Mouse (Mus musculus) large intestine, adult 2 months (tissue): ENCODE measurements around the gene Rnase1. TPM values are rescaled to one million over a fixed set of nuclear protein-coding genes. Genes with fewer than 3 reads are reported as not detected.

Source experiments
- DNase-seq: peaks from one replicate; pipeline ENCODE4 v3.0.0-alpha.2; 2012; ENCODE audit warnings: low read depth, low spot score
- WGBS: fragments of 180-500 bp; shearing (Covaris S2); methylation state at CpG from one replicate; pipeline ENCODE4 v1.1.7; 2018; 5-methylcytosine and 5-hydroxymethylcytosine counted together
- polyA plus RNA-seq: library from polyadenylated mRNA; depleted of rRNA; stranded (reverse); fragments of >200 nt; gene quantifications from 2 replicates; pipeline ENCODE4 v1.2.3, GENCODE M21; 2012

The Rnase1 gene
- polyA plus RNA-seq, 1 experiment = 17.4 TPM

DNA sequence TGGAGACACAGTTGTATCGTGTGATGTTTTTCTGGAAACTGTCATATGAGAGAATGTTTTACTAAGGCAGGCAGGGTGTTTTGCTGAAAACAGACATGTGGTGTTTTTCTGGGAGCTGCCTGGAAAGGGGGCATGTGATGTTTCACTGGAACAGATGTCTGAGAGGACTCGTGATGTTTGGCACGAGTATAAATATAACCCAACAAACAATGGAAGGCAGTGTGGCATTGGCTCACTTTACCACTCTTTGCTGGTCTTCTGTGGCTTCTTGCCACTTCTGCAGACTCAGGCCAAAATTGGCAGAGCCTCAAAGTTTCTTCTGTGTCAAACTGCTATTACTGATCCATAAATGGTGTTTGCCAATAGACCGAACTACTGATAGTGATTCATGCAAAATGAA lies 3.3 kb downstream of the Rnase1 start:
- no peak for DNase-seq
- 15% methylated on average over 4 of the region's 4 CpGs for WGBS

DNA sequence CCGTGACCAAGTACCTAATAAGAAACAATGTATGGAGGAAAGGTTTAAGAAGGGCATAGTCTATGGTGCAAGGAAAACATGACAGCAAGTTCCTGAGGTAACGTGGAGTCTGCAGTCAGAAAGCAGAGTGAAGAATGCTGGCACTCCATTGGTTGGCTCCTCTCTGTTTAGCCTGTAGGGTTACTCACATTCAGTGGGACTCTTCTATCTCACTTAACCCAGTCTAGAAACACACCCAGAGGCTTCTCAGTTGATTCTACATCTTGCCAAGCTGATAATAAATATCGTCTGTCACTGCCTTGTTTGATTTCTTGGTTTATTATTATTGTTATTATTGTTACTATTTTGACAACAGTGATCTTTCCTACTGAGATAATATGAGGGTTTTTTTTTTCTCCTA lies 4.0 kb downstream of the Rnase1 start:
- DNase-seq = no peak
- WGBS = 77% methylated on average over 3 of the region's 3 CpGs

- DNase-seq = no peak
- 90% methylated on average over 4 of the region's 4 CpGs for whole genome bisulfite sequencing
Measured at GRCm38 (mm10) chr14:51142119-51142518, 4.5 kb downstream of the Rnase1 start.

DNA sequence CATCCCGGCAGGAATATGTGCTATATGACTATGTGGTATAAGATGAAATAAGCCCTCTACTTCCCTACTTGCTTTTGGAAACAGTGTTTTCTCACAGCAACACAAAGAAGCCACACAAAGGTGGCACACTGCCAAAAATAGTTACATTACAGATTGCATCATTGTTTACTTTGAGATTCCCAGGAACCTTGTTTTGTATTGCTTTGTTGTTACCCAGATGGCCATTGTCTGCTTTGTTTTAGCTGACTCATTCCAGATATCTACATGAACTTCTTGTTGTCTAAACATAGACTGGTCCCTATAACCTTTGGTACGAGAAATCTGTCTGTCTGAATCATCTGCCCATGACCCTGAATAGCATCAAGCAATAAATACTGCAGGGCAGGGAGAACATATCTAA lies 6.2 kb downstream of the Rnase1 start:
- WGBS = 29% methylated on average over 2 of the region's 2 CpGs
- DNase-seq = no peak

DNA sequence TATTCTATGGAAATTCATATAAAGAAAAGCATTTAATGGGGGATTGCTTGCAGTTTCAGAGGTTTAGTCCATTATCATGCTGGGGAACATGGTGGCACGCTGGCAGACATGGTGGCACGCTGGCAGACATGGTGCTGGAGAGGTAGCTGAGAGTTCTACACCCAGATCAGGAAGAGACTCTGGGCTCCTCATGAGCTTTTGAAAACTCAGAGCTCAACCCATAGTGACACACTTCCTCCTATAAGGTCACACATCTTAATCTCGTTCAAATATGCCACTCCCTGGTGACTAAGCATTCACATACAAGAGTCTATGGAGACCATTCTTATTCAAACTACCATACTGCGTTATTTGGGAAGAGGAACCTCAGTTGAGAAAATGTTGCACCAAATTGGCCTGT lies 14.2 kb downstream of the Rnase1 start:
- 64% methylated on average over 4 of the region's 4 CpGs for WGBS
- no peak for DNase-seq

GRCm38 (mm10) chr14:51131086-51131815 lies 15.3 kb downstream of the Rnase1 start:
- no peak for DNase-seq
- WGBS = 77% methylated on average over 7 of the region's 7 CpGs

DNA sequence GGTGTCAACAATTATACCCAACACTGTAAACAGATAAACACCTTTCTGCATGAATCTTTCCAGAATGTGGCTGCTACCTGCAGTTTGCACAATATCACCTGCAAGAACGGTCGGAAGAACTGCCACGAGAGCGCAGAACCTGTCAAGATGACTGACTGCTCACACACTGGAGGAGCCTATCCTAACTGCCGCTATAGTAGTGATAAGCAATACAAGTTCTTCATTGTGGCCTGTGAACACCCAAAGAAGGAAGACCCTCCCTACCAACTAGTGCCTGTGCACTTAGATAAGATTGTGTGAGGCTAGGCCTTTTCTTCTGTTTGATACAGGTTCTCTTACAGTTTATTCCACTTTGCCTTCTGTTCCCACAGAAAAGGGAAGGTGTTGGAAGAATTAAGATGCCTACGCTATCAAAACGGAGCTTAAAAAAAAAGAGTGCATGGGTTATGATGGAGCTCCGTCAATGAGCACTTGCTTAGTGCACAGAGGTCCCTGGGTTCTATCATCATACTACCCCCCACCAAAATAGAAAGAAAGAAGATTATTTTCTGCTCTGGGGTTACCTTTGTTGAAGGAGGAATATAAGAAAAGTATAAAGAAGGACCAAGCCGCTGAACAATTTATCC lies 16.2 kb downstream of the Rnase1 start:
- DNase-seq = no peak
- 86% methylated on average over 9 of the region's 9 CpGs for WGBS

- no peak for DNase-seq
- WGBS = 81% methylated on average over 4 of the region's 4 CpGs
Measured at GRCm38 (mm10) chr14:51129624-51129975, 17.0 kb downstream of the Rnase1 start.

DNA sequence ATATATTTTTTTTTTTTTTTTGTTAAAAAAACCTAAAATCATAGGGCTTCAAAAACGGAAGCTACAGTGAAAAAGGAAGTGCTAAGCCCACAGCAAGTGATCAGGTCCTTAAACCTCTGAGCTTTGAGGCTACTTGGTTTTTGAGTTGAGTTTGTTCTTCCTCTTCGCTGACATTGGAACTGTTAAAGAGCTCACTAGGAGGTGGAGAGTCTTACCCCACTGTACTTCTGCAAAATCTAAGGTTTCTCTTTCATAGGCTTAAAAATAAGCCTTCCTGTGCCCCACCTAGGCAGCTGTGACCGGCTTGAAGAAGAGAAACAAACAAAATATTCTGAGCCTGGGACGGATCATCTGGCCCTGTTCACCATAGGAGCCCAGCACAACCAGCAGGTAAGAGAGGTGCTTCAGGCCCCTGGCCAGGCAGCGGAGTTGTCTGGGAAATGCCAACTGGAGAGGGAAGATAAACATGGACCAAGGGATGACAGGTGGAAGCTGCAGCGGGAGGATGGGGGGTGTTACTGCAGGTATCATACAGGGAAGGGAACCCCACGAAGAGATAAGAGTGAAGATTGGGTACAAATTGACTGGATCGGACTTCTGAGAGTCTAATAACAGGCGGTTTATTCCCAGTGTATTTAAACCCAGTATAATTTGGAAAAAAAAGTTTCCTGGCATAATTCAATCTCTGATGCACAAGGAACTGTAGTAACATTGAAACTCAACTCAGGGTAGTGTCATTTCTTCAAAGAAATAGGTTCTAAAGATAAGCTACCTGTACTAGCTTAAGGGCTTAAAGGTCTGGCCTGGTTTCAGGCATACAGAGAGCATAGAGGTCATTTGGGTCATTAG lies 17.6 kb downstream of the Rnase1 start:
- WGBS = 74% methylated on average over 9 of the region's 9 CpGs
- DNase-seq = no peak

DNA sequence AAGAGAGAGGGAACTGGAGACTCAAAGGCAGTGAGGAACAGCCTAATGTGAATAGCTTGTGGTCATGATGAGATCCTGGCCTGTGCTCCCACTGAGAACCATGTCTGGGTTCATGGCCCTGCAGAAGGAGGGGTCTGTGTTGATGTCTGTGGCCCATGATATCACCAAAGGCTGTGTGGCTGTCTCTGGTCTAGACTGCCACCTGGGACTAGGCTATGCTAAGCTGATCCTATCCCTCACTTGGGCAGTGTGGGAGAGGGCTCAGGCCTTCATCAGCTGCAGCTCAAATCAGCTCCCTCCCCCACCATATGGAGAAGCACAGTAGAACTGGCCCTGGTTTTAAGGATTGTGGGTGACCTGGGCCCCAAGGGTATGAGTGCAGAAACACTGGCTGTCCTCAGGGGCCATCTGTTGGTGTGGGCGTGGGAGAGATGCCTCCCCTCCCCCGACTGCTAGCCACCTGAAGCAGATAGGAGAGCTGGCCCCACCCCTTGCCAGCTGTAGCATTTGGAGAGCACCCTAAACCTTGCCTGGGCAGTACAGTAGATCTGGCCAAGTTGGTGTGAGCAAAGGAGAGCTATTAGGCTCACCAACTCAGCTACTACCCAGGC lies 18.8 kb downstream of the Rnase1 start:
- WGBS = 26% methylated on average over 2 of the region's 2 CpGs
- no peak for DNase-seq

DNA sequence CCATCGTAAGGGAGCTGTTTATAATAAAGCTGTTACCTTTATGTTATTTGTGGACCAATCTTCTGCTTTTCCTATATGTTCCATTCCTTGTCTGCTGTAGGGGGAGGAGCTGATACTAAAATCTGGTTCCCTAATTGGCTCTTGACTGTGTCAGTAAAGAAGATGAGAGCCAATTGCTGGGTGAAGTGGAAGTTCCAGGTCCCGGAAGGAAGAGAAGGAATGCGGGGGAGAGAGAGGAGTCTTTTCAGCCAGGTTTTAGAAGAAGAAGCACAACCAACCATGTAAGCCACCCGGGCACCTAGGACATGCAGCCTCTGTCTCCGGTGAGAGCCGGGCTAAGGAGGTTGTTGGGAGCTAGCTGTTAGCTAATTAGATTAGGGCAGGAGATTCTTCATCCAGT lies 20.9 kb downstream of the Rnase1 start:
- 86% methylated on average over 6 of the region's 6 CpGs for WGBS
- DNase-seq = no peak

DNA sequence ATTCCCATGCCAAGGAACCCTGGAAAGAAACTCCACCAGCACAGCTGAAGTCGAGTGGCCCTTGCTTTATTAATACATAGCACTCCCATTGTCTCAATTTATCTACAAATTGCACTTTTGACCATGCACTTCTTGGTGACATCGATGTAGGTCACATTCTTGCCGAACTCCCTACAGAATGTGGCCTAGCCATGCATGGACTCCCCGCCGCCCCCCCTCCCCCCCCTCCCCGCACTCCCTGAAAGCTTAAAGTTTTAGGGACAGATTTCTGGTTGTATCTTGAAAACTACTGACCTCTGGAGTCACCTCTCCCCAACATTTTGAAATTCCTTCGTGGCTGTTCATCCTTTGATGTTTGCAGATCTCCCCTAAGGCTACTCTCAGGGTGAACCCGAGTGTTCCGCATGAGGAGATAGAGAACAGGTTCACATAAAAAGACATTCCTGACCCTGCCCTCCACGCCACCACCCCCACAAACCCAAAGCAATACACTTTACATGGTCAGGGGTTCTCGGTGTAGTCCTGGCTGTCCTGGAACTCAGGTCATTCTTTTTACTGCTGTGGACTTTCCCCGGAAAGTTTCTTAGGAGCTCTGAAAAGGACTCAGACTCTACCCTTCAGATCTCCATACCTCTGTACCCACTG lies 32.5 kb downstream of the Rnase1 start, which contains the start of gene Eddm3b:
Gene Eddm3b (plus strand): TSS at position 511 of the 645 bp plus-strand sequence.
- 67% methylated on average over 12 of the region's 12 CpGs for WGBS
- no peak for DNase-seq

GRCm38 (mm10) chr14:51113476-51113875 lies 33.1 kb downstream of the Rnase1 start:
- WGBS = 68% methylated on average over 9 of the region's 9 CpGs

GRCm38 (mm10) chr14:51111966-51112365 lies 34.6 kb downstream of the Rnase1 start:
- no peak for DNase-seq
- WGBS = 69% methylated on average over 3 of the region's 3 CpGs

More at GRCm38 (mm10) chr14:51113476-51113875, 33.1 kb downstream of the Rnase1 start:
- DNase-seq = no peak

DNA sequence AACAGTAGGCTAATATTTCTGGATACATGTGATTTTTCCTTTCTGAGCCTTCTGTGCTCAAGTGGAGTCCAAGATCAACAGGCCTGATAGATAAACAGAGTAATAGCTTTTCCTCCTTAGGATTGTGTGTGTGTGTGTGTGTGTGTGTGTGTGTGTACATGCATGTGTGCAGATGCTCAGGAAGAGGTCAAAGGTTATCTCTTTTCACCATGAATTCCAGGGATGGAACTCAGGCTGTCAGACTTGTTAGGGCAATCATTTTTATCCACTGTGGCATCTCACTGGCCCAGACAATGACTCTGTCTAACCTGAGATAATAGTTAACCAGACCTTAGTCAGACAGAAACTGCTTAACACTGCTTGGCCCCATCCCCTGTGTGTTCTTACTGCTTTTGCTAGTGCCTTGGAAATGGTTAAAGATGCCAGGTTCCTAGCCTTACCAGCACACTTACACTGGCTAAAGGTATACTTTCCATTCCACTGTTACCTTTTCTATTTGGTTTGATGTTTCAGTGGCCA lies 40.1 kb downstream of the Rnase1 start:
- DNase-seq = no peak

DNA sequence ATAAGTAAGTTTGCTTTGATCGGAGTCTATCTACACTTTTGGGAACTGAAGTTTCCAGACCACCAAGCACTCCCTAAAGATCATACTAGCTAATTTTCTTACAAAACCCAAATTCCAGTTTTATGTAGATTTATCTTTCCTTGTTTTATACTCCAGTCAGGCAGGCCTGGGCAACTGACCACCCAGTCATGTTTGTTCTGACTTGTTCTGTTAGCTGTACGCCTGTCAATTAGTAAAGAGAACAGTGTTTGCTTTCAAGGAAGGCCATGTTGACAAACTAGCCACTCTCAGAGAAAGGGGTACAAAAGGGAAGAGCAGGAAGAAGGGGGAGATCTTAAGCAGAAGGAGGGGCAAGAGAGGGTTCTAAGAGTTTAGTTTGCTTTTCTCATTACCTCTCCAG lies 42.2 kb downstream of the Rnase1 start:
- no peak for DNase-seq
- 87% methylated on average over 2 of the region's 2 CpGs for WGBS

GRCm38 (mm10) chr14:51103217-51103616 lies 43.4 kb downstream of the Rnase1 start:
- WGBS = 75% methylated on average over 3 of the region's 3 CpGs
- DNase-seq = no peak

DNA sequence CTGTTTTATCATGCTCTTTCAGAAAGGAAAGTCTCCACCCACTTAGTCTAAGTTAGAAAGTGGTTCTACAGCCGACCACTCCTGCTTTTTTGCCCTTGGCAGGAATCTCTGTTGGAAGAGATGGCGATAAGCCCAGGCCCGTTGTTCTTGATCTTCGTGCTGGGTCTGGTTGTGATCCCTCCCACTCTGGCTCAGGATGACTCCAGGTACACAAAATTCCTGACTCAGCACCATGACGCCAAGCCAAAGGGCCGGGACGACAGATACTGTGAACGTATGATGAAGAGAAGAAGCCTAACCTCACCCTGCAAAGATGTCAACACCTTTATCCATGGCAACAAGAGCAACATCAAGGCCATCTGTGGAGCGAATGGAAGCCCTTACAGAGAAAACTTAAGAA lies 45.3 kb downstream of the Rnase1 start:
- WGBS = 45% methylated on average over 9 of the region's 9 CpGs
- DNase-seq = no peak

- WGBS = 89% methylated on average over 11 of the region's 11 CpGs
- DNase-seq = no peak
Measured at GRCm38 (mm10) chr14:51098921-51099320, 47.7 kb downstream of the Rnase1 start.
